Mouse (Mus musculus) urinary bladder, adult 18-20 months (tissue): Measurements from ENCODE around the gene Draxin.
"Not testable (repeated sequence)": the region's sequence is repeated elsewhere in the genome, so short reads cannot be mapped to it uniquely, and the experiment has no call there.

Source experiments
- DNase-seq, 2 experiments: peaks; one replicate each; pipeline ENCODE4 v3.0.0; 2022; ENCODE audit warnings: low spot score in 2 of 2, mixed read lengths in 2 of 2

Gene Draxin

DNA sequence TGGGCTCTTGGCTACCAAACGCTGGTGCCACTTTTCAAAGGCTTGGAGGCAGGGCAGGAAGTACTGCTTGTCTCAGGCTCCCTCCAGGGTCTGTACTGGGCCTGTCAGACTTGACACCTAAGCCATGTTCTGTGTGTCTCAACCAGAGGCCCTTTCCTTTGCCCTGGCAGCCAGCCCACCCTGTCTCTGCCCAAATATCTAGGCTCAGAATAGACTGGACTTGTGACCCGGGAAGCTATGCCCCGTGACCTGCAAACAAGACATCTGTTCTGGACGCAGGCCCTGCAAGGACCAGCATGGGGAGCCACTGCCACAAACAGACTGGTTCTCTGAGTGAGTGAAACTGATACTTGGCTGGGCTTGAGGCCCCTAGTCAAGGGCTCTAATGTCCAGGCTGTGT lies 73.7 kb downstream of the Draxin start:
- no peak for DNase-seq

DNA sequence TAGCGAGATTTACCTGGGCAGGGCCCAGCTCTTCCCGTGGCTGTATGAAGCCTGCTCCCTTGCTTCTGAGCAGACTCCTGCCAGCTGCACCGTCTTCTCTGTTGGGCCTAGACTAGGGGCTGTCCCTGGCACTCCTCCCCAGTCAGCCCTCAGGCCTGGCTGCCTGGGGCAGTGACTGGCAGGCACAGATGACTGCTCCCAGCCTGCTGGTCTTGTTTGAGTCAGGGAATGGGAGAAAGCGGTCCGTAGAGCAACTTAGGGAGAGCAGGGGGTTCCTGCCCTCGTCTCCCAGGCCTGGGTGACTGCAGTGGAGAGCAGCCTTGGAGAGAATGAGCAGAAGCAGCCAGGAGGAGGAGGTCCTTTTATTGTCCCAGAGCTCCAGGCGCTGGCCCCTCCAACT lies 74.3 kb downstream of the Draxin start:
- DNase-seq, result no peak

- no peak for DNase-seq
Measured at GRCm38 (mm10) chr4:148054961-148055695, 75.4 kb downstream of the Draxin start.

DNA sequence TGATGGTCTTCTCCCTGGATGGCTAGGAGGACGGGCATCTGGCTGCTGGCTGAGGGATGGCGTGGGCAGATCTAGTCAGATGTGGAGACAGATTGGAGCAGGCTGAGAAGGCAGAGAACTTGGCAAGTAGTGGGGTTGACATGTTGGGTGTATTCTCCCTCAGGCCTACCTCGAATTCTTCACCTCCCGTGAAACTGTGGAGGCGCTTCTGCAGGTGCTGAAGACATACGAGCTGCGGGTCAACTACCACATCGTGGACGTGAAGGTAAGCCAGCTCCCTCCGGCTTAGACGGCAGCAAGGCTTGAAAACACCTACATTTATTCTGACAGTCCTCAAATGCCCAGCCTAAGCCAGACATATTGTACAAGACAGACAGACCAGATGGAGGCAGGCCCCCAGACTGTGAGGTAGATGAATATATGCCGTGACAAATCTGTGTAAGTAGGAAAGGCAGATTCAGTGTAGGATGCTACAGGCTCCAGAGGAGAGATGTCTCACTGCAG lies 77.0 kb downstream of the Draxin start:
- no peak for DNase-seq

GRCm38 (mm10) chr4:148052976-148053375 lies 77.5 kb downstream of the Draxin start:
- no peak for DNase-seq

GRCm38 (mm10) chr4:148051886-148052285 lies 78.6 kb downstream of the Draxin start:
- no peak for DNase-seq

DNA sequence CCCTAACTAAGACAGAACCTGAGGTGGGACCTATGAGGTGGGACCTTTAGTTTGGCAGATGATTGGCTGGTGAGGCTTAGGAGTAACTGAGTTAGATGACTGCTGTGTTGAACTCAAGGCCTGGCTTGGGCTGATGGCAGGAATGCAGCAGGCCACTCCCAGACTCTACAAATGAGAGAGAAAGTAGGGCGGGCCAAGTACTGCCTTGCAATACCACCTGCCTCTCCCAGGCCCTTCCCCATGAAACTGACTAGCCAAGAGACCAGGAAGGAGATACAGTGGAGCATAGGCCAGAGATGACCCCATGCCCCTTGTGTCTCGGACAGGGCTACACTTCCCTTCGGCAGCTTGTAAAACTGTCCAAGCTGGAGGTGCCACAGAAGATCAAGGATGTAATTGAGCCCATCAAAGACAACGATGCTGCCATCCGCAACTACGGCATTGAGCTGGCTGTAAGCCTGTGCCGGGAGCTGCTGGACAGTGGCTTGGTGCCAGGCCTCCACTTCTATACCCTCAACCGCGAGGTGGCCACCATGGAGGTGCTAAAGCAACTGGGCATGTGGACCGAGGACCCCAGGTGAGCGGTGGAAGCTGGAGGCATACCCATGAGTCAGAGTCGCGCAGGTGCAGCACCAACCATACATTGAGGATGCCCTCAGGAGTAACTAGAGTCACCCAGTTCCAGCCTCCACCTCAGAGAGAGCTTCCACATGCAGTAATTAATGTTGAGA lies 79.3 kb downstream of the Draxin start:
- DNase-seq, result no peak

DNA sequence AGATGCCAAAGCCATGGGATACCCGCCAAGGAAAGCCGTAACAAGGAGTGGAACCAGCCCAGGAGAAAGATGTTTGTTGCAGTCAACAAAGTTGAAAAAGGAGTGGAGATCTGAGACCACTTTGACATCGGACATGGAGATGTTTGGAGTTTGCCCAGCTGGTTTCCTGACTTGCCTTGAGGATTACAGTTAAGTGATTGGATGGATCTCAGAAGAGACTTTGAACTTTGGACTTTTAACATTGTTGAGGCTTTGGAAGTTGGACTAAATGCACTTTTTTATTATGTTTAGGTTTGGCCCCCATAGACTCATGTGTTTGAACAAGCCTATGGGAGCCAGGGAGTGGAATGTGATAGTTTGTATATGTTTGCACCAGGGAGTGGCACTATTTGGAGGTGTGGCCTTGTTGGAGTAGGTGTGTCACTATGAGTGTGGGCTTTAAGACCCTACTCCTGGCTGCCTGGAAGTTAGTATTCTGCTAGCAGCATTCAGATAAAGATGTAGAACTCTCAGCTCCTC lies 80.0 kb downstream of the Draxin start:
- DNase-seq, result not testable (repeated sequence)
